Mouse (Mus musculus): Measurements from ENCODE around the gene Eva1a.

GRCm38 (mm10) chr6:82041488-82042295 lies 849 bp downstream of the Eva1a start:
- no peak for TF ChIP-seq GATA1 (IDR thresholded peaks at IDR 0.05; ENCODE audit: borderline replicate concordance, low read length)
- no peak for TF ChIP-seq FLI1 (IDR thresholded peaks at IDR 0.05; ENCODE audit: low read length)
